Mouse (Mus musculus): ENCODE data around the gene Ntrk1.
A peak's percentile ranks its signal among the peaks of the same experiment; 100 is the strongest.
"Not testable (repeated sequence)": the region's sequence is repeated elsewhere in the genome, so short reads cannot be mapped to it uniquely, and the experiment has no call there.

Ntrk1 gene

DNA sequence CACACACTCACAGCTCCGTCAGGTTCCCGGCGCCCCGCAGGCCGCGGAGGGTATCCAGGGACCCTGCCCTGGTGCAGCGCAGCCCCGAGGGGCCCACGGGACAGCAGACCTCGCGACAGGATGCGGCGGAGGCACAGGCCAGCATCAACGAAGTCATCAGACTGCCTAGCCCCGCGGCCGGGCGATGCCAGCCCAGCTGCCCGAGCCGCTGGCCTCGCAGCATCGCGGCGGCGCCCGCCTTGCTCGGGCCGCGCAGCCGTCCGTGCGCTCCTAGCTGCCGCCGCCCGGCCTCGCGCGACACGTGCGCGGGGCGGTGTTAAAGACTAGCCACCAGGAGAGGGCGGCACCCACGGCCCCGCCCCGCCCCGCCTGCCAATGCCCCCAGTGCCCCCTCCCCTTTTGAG is at the start of gene Ntrk1:
Gene Ntrk1 (minus strand): TSS at position 241 of the 404 bp plus-strand sequence.
- no peak for DNase-seq (ENCODE audit: low spot score)

- no peak for DNase-seq (ENCODE audit: low spot score)
These were observed 45.9 kb upstream of the Ntrk1 start for GRCm38 (mm10) chr3:87840858-87841257.

DNA sequence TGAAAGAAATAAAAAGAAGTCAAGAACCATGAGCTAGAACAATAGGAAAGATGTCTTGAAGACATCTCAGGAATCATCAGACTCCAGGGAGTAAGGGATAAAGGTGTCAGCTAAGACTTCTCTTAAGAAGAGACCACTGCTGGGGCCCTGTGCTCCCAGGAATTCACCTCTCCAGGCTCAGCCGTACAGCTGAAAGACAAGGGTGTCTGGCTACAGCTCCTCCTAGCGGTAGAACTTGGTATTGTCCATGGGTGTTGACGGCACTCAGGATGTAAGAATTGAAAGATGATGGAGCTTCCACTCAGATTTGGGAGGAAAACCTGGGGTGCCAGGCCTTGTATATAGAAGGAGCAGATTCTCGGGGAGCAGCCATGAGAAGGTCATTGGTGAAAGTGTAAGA is 43.7 kb upstream of the Ntrk1 start:
- peak; percentile 91 for DNase-seq (ENCODE audit: low spot score)

GRCm38 (mm10) chr3:87833482-87833881 is 38.5 kb upstream of the Ntrk1 start:
- DNase-seq (ENCODE audit: low spot score), result no peak

GRCm38 (mm10) chr3:87832109-87832859 is 37.3 kb upstream of the Ntrk1 start:
- no peak for DNase-seq (ENCODE audit: low spot score)

DNA sequence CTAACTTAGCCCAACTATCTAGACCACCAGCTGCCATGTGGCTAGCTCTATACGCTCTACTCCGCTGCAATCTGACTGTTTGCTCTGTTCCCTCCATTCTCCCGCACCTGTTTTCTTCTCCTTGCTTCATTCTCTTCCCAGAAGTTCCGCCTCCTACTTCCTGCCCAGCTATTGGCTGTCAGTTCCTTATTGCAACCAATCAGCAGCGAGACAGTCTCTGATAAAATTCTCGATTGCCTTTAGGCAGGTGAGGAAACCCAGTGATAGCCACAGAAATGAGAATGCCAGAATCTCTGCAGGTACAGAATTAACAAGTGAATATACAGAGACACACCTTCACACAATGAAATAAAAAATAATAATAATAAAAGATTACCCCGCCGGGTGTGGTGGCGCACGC is 34.1 kb upstream of the Ntrk1 start:
- DNase-seq (ENCODE audit: low spot score), result no peak

DNA sequence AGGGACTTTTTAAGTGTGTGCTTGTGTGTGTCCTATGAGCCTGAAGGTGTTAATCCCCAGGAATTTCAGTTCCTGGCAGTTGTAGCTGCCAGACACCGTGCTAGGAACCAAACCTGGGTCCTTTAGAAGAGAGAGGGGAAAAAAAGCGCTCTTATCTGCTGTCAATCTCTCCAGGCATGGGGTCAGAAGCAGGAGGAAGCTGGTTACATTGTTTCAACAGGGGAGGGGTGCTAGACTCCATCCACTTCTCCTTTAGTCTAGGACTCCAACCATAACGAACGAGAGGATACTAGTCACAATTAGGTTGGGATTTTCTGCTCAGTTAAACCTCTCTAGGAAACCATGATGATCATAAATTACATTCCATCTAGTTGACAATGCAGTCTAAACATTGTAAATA is 33.5 kb upstream of the Ntrk1 start:
- no peak for DNase-seq (ENCODE audit: low spot score)

- not testable (repeated sequence) for DNase-seq (ENCODE audit: low spot score)
These were observed 29.2 kb upstream of the Ntrk1 start, which contains the start of gene Pear1 for GRCm38 (mm10) chr3:87824206-87824605. Gene Pear1, minus strand, starts transcription at chr3:87824306.

DNA sequence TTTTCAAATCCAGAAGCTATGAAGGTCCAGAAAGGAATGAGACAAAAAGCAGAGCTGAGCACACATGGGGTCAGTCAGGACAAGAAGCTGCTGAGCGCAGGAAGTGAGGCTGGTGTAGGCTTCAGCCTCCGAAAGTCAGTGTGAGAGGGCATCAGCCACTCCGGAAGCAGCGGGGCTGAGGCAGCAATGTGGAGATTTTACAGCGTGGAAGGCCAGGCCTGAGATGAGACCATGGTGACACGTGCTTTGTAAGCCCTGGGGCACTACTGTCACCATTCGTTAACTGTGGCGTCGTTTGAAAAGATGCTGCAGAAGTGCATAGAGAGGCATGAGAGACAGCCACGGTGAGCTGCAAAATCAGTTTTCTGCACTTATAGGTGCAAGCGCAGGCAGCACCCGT is 23.3 kb upstream of the Ntrk1 start:
- DNase-seq (ENCODE audit: low spot score), result no peak

DNA sequence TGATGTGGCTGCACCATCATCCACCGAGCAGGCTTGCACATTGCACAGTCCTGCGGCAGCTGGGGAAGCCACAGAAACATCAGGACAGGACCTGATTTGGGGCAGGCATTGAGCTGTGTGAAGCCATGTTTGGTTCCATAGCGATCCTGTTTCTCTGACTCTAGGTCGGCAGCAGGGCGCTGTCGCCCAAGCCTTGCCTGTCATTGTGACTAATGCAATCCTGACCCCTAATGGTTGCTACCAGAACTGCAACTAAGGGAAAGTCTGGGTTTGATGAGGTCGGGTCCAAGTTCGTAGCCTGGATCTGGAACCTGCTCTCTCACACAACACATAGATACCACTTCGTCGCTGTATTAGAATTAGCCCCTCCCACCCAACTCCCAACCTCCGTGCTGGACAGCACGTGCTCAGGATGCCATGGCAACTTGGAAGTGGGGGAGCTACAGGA is 21.7 kb upstream of the Ntrk1 start:
- peak; percentile 84 for DNase-seq (ENCODE audit: low spot score)

GRCm38 (mm10) chr3:87816166-87816565 is 21.2 kb upstream of the Ntrk1 start:
- no peak for DNase-seq (ENCODE audit: low spot score)

DNA sequence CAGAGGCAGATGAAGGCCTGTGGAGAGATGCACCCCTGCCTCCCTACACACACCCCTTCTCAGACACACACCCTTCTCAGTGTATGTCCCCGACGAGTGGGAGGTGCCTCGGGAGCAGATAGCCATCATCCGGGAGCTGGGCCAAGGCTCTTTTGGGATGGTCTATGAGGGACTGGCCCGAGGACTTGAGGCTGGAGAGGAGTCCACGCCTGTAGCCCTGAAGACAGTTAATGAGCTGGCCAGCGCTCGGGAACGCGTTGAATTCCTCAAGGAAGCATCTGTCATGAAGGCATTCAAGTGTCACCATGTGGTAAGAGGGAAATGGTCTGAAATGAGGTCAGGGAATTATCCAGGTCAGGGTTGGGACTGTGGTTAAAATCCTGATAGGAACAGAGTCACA is 17.9 kb upstream of the Ntrk1 start:
- DNase-seq (ENCODE audit: low spot score), result peak; percentile 70

DNA sequence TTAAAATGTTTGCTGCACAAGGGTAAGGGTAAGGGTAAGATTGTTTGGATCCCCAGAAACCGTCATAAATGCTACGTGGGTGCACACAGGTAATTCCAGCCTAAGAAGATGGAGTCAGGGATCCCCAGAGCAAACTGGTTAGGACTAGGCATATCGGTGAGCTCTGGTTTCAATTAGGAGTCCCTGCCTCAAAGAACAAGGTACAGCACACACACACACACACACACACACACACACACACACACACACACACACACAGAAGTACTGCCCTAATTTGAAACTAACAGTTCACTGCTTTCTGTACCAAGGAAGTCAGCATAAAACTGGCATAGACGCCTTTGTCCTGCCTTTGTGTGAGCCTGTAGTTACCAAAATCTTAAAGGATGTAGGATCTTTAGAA is 17.5 kb upstream of the Ntrk1 start:
- DNase-seq (ENCODE audit: low spot score), result no peak

GRCm38 (mm10) chr3:87811297-87811696 is 16.3 kb upstream of the Ntrk1 start:
- no peak for DNase-seq (ENCODE audit: low spot score)

- DNase-seq (ENCODE audit: low spot score), result no peak
These were observed 14.5 kb upstream of the Ntrk1 start for GRCm38 (mm10) chr3:87809322-87809962.

GRCm38 (mm10) chr3:87804038-87804677 is 9.2 kb upstream of the Ntrk1 start:
- DNase-seq (ENCODE audit: low spot score), result no peak

DNA sequence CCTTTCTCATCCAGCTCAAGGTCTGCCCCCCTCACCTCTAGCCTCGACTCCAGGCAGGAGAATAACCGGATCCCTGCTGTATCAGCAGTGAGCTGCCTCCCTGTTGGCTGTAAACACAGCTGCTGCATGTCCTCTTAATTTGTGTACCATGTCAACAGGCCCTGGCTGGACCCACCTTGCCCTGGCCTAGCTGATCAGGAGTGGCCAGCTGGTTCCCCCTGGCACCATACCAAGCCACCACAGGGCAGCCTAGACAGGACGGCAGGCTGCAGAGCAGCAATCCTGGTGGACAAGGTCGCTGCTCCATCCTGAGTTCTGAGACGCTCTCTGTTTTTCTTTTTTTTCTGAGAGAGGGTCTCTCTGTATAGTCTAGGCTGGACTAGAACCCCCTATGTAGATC is 6.7 kb upstream of the Ntrk1 start:
- no peak for DNase-seq (ENCODE audit: low spot score)

GRCm38 (mm10) chr3:87796736-87797334 is 1.9 kb upstream of the Ntrk1 start, which contains the start of gene Insrr:
Gene Insrr, plus strand, starts transcription at chr3:87796951.
- peak; percentile 69 for DNase-seq (ENCODE audit: low spot score)

DNA sequence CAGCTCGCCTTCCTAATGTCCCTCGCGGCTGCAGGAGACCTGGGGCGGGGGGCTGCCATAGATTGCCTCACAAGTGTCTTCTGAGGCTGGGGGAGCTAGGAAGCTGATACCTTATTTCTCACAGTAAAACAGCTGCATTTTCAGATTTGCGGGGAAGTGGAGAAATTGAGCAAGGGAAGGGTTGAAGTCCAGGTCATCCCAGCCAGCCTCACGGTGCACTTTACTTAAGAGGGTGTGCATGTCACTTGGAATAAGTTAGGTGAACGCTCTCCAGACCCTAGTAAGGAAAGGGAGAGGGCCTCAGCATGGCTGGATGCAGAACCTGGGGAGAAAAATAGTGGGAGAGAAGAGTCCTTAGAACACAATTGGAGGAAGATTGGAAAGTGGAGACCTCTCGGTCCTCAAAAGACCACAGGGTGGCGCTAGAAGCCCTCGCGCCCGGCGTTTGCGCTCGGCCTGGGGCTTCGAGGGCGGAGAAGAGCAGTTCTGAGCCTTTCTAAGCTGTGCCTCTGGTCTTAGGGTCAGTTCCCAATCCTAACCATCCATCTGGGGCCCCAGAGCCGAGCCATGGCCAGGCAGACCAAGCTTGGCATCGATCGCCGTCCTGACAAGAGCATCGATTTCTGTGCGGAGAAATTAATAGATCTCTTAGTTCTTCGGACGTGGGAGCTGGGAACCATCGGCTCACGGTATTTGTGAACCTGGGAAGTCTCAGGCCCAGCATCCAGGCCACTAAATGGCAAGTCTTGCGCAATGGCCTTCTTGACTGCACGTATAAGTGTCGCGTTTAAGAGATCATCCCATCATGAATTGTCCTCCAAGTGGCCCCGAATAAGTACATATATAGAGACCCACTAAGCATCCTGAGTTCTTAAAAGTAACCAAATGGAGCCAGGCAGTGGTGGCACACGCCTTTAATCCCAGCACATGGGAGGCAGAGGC is 645 bp upstream of the Ntrk1 start:
- DNase-seq (ENCODE audit: low spot score), result peak; percentile 82

- DNase-seq (ENCODE audit: low spot score), result no peak
These were observed 5.2 kb downstream of the Ntrk1 start for GRCm38 (mm10) chr3:87789768-87790167.

DNA sequence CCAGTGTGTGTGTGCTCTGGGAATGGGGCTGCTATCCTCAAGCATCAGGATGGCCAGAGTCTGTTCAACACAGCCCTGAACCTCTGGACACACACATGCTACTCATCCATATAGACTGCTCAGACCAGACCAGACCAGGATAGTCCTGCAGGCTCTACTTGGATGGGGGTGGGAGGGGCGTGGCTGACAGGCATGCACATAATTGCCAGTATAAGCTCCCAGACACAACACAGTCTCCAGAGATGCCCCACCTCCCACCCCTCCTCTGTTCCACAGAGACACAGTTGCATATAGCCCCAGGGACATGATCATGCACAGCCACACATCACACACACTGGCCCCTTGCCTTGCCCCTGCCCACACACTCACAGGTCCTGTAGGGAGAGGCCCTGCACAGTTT is 5.7 kb downstream of the Ntrk1 start:
- DNase-seq (ENCODE audit: low spot score), result no peak

All from testis, postnatal 10 days (tissue).